Mouse (Mus musculus) B cell, adult 62 days (primary cell): ENCODE measurements around the gene Prss42. TPM values are rescaled to one million over a fixed set of nuclear protein-coding genes. Genes with fewer than 3 reads are reported as not detected.

Experiments used
- total RNA-seq: library from RNA; stranded (reverse); gene quantifications from 4 replicates; pipeline ENCODE4 v1.2.4, GENCODE M21; 2023

Gene Prss42
- not detected in 4 replicates for total RNA-seq

GRCm38 (mm10) chr9:110797866-110798265, at the start of gene Prss42:
Gene Prss42, plus strand, starts transcription at chr9:110798166.

GRCm38 (mm10) chr9:110813789-110814188, 15.8 kb downstream of the Prss42 start, which contains the start of gene Prss44:
Gene Prss44, plus strand, starts transcription at chr9:110813994.

DNA sequence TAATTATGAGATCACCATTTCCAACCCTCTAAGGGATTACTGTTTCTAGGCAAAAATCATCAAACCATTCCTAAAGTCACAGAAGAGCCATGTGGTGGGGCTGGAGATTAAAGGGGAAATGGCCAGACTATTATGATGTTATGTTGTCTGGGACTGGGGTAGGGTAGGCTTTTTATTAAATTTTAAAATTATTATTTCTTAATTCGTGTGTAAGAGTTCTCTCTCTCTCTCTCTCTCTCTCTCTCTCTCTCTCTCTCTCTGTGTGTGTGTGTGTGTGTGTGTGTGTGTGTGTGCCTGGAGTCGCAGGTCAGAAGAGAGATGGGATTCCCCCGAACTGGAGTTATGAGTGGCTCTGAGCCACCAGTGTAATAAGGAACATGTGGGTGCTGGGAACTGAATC, 28.4 kb downstream of the Prss42 start, which contains the start of gene Prss43:
TSS of gene Prss43 (plus strand) at position 301 of the 400 bp plus-strand sequence.

GRCm38 (mm10) chr9:110834411-110834810, 36.4 kb downstream of the Prss42 start, which contains the start of gene Prss45:
Gene Prss45, plus strand, starts transcription at chr9:110834588.

GRCm38 (mm10) chr9:110844206-110844605, 46.2 kb downstream of the Prss42 start, which contains the start of gene Prss46:
Gene Prss46, plus strand, starts transcription at chr9:110844506.

Other genes starting within 250 kb of the Prss42 start
- gene Nradd, start 173.7 kb upstream of the Prss42 start, total RNA-seq: 1.6 to 4.4 TPM (median 2.6 TPM) in 4 replicates
- 36.1 to 45.8 TPM (median 41.4 TPM) in 4 replicates for gene Nbeal2, start 144.0 kb upstream of the Prss42 start, total RNA-seq
- gene Ccdc12, start 141.7 kb upstream of the Prss42 start, total RNA-seq: 84.9 to 118 TPM (median 98.9 TPM) in 4 replicates
- gene Myl3, start 56.3 kb upstream of the Prss42 start, total RNA-seq: not detected in 4 replicates
- gene Pth1r, start 51.0 kb upstream of the Prss42 start, total RNA-seq: not detected in 4 replicates
- not detected in 4 replicates for gene Prss44, start 15.8 kb downstream of the Prss42 start, total RNA-seq
- not detected in 4 replicates for gene Prss43, start 28.5 kb downstream of the Prss42 start, total RNA-seq
- not detected in 4 replicates for gene Prss45, start 36.4 kb downstream of the Prss42 start, total RNA-seq
- not detected in 4 replicates for gene Prss46, start 46.3 kb downstream of the Prss42 start, total RNA-seq
- not detected in 4 replicates for gene Prss50, start 59.8 kb downstream of the Prss42 start, total RNA-seq
- gene Als2cl, start 81.7 kb downstream of the Prss42 start, total RNA-seq: 0.55 to 1.3 TPM (median 0.74 TPM) in 4 replicates
- gene Tmie, start 81.9 kb downstream of the Prss42 start, total RNA-seq: not detected in 4 replicates
- not detected in 4 replicates for gene Fam240a, start 118.7 kb downstream of the Prss42 start, total RNA-seq
- not detected in 4 replicates for gene Tdgf1, start 148.0 kb downstream of the Prss42 start, total RNA-seq
- 0.15 TPM in 1 of 4 replicates, not detected in the others for gene Lrrc2, start 153.4 kb downstream of the Prss42 start, total RNA-seq
- not detected in 4 replicates for gene Rtp3, start 192.4 kb downstream of the Prss42 start, total RNA-seq
- gene Ltf, start 221.1 kb downstream of the Prss42 start, total RNA-seq: 1.2 to 3.2 TPM (median 2.9 TPM) in 4 replicates